Mouse (Mus musculus) gastrocnemius, adult 18-20 months (tissue): ENCODE measurements around the gene Gramd1b. TPM values are rescaled to one million over a fixed set of nuclear protein-coding genes. Genes with fewer than 3 reads are reported as not detected.

Experiments
- DNase-seq: peaks from one replicate; pipeline ENCODE4 v3.0.0; 2021; ENCODE audit warnings: low spot score
- total RNA-seq, 2 experiments: library from RNA; stranded (reverse); gene quantifications; 2 replicates each; pipeline ENCODE4 v1.2.3; 2021

Gene Gramd1b
- total RNA-seq, 2 experiments from 2014 or later, result 7.5 to 7.9 TPM

DNA sequence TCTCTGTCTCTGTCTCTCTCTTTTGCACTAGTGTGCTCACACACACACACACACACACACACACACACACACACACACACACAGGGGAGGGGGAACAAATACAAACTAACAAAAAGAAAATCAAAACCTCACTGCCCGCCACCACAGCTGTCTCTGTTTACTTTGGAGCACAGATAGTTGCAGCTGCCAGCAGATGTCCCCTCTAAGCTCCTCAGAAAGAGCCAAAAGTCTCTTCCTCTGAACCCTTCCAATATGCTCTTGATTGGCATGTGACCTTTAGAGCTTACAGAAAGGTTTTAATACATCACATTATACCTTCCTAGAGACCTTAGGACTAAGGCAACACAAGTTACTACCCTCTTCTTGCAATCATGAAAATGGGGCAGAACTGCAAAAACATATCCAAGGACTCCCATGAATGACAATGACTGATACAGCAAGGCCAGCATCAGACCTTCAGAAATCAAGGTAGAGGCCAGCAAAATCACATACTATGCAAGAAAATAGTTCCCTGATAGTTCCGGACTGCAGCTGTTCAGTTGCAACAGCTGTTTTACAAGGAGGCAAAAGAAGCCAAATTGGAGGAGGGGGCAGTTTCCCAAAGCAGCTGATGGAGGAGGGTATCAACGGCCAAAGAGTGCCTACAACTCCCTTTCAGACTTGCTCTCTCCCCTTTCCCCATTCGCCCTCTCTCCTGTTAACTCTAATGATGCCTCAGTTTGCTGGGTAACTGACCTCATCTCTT lies 72.5 kb downstream of the Gramd1b start:
- DNase-seq, result no peak

DNA sequence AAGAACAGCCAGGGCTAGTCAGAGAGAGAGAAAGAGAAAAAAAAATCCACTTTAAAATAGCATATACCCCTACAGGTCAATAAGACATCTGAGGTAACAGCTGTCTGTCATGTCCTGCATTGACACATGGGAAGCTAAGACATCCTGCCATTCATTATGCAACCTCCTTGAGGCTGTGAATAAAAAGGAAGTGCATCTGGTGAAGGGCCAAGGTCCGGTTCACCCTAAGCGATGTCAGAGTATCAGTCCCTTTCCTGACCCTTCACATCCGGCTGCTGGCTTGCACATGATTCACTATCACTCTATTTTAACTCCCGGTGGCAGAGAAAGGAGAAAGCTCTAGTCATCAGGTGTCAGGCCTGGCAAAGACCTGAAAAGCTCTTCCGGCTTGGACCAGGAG lies 73.7 kb downstream of the Gramd1b start:
- peak; percentile 7 for DNase-seq

DNA sequence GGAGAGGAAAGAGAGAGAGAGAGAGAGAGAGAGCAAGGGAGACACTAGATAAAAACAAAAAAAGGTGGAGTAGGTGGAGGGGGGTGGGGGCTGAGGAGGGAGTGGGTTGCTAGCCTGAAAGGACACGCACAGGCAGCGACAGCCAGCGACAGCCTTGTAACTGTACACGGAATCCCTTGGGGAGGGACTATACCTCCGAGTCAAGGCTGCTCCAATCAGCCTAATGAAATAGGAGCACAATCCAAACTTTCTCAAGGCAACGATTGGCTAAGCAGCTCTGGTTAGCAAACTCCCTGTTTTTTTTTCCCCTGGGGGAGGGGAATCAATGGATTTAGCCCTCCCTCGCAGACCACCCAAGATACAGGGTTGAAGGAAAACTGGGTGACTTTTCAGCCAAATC lies 75.0 kb downstream of the Gramd1b start:
- DNase-seq, result peak; percentile 10

DNA sequence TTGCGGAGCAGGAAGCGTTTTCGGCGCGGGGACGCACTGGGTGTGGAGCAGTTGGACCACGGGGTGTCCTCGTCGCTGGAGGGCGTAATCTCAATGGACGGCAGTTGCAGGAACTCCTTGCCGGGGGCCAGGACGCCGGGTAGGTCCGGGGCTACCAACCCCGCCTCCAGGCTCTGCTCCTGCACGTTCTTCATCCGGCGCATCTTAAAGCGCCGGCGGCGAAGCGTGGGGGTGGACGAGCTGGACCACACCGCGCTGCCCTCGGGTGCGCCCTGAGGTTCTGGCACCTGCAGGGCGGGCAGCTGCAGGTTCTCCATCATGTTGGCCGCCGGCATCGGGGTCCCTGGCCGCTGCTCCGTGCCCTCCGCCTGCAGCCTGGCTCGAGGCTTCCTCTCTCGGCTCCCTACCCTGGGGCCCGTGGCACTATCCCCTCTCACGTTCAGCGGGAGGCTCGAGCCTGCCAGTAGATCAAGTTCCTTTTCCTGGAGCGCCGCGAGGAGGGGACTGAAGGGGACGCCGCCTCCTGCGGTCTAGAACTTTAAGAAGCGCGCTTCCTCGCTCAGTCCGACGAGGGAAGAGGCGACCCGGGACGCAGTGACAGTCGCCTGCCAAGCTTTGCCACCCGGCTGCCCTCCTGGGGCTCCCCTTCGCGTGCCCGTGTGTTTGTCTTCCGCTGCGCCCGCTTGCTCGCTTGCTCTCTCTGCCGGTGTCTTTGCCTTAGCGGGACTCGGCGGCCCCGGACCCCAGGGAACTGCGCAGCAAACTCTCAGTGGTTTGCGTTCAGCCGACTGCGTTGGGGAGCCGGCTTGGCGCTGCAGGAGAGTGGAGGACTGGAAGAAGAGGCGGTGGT lies 75.6 kb downstream of the Gramd1b start:
- peak; percentile 46 for DNase-seq

DNA sequence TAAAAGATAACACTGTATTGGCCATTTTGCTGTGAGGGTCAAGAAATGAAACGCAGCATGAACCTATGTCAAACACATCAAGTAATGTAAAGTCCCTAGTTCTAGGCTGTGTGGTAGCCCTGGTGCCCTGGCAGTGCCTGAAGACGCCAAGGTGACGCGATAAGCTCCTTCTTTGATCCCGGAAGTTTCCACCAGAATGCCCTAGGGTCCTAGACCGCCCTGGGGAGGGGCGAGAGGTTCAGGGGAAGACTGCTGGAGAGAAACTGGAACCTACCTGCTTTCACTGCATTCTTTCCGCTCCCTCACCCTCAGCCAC lies 76.2 kb downstream of the Gramd1b start:
- DNase-seq, result no peak

DNA sequence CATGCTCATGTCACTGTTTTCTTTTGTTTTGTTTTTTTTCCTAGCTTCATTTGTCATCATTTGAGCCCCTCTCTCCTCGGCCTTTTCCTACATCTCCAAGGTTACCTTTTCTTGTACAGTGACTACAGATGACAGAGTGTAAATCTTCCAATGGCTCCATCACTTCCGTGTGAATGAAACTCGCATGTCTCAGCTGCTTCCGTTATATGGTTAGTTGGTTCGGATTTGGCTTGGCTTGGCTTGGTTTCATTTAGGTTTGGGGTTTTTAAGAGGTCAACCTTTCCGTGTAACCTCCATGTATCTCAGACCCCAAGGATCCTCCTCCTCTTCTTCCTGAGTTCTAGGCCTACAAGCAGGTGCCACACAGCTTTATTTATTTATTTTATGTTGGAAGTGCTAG lies 77.3 kb downstream of the Gramd1b start:
- no peak for DNase-seq

DNA sequence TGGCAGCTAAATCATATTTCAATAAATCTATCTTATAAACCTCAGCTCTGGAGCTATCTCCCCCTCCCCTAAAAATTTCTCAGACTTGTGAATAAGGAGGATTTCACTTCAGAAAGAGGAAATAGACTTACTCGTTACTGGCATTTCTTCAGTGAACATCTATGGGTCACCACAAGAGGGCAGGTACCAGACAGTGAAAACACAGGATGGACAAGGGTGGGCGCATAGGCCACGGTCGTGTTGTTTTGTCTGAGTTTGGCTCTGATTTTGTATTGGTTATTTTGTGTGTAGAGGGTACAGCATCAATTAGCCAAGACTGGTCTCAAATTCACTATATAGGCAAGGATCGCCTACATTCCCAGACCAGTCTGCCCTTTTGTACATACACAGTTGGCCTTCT lies 79.0 kb downstream of the Gramd1b start:
- DNase-seq, result no peak

DNA sequence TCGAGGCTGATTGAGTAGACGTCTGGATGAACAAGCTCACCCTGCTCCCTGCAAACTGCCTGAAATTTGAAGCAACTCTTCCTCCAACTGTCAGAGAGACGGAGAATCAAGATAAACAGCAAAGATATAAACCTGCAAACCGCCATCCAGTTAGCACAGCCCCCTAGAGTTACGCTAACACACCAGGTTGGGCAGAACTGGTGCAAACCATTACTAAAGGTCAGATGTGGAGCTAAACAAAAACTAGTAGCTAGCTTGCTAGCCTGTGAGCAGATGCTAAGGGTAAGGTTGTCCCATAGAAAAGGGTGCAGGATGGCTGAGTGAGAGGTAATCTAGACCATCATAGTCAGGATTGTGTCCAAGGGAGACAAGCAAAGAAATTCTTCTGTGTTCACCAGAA lies 80.4 kb downstream of the Gramd1b start:
- no peak for DNase-seq

DNA sequence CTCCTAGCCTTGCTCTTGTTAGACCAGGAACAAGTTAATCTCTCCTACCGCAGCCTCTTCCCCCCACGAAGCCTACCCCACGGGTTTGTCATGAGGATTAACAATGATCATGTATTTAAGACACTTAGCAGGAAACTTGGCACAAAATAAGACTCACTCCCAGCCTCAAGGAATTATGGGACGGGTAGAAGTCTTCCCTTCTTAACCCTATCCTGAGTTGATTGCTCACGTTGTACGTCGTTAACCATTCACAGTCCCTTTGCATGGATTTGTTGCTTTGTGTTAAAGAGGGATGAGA lies 80.8 kb downstream of the Gramd1b start:
- no peak for DNase-seq

DNA sequence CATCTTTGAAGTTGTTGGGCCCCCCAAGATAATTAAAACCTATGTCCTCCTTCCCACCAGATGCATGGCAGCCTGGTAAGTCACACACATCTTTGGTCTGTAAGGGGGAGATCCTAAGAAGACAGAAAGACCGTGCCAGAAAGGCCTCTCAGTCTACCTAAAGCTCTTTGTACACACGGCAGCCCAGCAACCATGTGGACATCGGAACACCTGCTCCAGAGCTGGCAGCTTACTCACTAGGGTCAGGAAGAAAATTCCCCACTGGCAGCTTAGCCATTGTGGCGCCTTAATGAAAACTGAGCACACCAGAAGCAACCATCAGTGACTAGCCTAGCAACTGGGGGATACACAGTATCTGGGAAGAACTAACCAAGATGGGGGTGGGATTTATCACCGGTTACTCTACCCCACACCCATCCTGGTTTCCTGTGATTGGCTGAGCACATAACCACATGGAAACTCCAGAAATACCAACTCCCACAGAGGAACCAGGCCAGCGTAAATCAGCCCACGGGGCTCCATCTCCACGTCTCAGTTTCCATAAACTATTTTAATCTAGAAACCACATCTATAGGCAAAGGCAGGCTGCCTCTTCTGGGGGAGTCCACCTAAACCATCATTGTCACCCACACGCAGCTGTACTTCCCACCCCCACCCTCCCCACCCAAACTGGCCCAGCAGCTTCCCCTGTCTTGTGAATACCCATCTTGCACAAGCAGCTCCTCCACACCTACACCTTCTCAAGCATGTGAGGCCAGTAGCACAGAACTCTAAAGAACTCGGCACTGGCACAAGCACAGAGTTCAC lies 81.4 kb downstream of the Gramd1b start:
- DNase-seq, result no peak

DNA sequence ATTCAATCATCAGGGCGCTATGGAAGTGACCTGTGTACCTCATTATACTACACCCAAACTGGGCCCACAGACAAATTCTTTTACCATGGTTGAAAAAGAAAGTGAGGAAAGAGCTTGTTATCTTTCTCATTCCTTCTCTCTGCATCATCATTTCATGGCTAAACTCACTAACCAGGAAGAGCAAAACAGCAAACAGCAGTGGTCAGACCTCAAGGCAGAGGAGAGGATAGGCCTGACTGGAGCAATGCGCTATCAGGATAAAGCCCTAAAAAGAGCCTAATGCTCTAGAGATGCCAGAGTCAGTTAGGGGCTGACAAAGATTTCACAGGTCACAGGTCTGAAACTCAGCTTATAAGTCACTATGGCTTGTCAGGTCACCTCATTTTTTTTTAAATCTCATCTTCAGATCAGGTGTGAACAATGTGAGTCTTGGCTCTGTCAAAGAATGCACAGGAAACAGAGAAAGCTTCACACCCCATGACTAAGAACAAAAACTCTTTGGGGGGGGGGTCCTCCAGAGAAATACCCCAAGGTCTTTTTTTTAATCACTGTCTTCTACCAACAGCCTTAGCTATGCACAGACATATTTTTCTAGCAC lies 82.4 kb downstream of the Gramd1b start:
- DNase-seq, result no peak

DNA sequence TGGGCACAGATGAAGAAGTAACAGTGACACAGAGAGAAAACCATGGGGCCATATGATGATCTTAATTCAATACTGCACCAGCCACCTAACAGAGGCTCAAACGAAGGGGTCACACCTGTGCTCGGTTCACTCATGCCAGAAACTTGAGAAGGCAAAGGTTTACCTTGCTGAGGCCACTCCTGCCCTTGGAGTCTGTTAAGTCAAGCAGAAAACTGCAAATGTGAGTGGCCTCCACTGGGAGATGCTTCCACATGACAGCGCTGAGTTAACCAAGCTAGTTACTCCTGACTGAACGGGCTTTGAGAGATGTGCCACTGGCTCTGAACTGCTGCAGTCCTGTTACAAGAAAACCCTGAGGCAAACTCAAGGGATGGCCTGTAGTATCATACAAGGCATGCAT lies 83.9 kb downstream of the Gramd1b start:
- DNase-seq, result no peak

DNA sequence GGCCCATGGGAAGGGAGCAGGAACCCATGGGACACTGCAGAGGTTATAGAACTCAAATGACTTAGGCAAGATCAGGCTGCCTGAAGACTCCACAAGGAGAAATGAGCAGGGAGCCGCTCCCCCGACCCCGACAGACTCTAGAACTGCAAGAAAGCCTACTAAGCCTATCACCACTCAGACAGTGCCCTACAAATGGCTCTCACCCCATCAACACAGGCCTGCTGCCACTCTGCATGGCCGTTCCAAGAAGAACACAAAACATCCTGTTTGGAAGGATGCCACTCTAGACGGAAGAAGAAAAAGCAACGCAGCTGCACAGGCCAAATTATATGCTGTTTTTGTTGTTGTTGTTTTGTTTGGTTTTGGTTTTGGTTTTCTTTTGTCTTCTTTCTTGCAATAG lies 86.2 kb downstream of the Gramd1b start:
- DNase-seq, result no peak

DNA sequence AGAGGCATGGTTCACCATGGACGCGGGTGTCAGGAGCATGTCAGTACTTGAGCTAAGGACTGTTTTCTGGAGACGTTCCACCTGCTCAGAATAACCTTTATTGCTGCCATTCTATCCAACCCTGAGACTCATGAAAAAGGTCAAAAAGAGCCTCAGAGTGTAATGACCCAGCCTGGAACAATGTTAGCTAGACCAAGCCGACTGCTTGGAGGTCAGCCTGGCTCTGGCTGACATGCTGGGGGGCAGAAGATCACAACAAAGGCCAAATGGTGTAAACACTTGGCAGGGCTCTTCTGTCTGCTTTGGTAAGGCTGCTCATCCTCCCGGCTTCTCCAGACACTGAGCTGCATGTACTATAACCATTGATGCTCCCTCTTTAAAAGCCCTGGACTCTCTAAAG lies 88.4 kb downstream of the Gramd1b start:
- DNase-seq, result no peak

DNA sequence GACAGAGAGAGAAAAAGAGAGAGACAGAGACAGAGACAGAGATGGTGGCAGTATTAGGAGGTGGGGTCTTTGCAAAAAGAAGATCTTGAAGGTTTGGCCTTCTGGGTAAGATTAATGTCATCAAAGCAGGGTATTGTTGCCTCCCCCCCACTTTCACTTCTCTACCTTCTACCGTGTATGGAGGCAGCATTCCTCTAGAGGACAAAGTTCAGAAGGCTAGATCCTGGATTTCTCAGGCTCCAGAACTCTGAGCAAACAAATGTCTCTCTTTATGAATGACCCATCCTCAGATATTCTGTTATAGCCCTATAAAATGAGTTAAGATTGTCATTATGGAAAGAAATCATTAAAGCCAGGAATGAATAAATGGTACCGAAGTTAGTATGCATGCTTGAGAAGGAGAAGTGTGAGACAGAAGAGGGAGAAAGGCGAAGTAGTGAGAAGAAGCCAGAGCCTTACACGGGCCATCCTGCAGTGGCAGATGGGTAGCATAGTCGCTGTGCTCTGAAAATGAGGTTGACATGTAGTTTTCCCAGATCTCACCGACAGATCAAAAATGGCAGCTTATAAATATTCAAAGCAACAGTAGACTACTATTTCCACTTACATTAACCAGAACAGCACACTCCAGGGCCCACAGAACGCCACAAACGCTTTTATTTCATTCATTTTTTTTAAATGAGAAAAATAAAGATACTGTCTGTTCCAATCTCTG lies 91.1 kb downstream of the Gramd1b start:
- DNase-seq, result no peak

DNA sequence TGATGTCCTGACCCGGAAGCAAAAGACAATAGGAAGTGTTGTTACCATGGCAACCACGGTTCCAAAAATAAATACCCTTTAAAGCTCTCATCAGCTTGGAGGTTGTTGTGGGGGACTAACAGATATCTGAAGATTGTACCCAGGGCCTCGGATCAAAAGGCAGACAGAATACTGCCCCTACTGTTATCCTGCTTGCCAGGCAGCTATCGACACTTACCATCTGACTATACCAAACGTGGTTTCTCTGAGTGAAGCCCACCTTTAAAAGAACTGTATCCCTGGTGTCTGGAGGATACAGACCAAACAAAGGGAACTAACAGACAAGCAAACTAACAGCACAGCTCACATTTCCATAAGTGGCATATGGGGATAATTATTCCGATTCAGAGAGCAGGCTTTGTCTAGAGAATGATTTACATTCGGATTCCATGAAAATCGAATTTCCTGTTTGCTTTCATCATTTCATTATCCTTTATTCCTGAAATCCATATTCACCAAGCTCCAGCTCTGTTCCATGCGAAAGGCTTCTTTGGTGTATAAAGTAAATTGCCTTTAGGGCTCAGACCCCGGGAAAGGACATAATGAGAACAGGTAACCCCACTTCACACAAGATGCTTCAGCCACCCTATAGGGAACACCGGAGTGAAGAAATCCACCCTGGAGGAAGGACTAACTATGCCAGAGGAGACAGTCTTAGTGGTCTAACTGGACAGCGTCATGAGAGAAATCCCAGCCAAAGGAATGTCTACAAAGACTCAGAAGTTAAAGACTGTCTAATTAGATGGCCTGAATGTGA lies 92.3 kb downstream of the Gramd1b start:
- no peak for DNase-seq

DNA sequence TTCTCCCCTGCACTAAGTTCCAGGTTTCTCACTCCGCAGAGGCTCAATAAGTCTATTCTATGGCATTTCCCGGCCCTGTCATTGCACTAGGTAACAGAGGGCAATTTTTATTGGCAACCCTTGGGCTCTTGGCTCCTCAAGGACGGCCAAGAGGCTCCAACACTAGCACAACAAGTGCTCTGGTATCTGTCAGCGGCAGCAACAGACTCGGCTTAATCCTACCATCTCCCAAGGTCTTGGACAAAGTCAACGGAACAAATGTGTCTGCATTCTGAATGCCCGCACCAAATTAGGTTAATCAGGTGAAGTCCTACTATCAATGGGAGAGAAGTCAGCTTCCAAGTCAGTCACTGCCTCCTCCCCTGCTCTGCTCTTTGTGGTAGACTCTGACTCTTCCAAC lies 93.3 kb downstream of the Gramd1b start:
- no peak for DNase-seq

DNA sequence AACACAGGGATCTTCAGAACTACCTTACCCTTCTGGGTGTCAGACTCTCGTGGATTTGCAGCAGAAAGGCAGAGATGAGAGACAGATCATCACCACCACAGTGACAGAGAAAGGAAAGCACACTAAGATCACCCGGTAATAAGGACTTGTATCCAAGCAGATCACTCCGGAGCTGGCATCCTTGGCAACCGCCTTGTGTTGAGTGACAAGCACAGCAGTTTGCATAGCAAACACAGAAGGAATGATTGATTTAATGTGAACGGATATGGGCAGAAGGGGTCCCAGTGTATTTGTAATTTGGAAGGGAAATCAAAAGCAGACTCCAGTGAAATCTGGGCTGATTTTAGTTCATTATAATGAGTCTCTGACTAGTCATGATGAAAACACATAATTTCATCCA lies 97.9 kb downstream of the Gramd1b start:
- no peak for DNase-seq

DNA sequence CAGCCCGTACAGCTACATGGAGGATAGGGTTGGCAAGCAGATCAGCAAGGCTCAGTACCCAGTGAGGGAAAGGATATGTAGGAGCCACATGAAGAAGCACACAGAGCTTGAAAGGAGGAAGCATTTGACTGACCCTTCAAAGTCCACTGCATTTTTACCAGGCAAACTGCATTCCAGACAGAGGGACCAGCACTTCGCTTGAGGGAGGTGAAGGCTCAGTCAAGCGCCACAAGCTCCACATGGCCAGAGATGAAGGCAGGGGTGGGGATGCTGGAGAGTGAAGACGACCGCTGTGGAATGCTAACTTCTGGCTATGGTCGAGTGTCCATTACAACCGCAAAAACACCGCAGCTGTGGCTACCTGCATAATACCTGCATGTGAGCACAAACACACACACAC lies 100.2 kb downstream of the Gramd1b start:
- DNase-seq, result no peak

DNA sequence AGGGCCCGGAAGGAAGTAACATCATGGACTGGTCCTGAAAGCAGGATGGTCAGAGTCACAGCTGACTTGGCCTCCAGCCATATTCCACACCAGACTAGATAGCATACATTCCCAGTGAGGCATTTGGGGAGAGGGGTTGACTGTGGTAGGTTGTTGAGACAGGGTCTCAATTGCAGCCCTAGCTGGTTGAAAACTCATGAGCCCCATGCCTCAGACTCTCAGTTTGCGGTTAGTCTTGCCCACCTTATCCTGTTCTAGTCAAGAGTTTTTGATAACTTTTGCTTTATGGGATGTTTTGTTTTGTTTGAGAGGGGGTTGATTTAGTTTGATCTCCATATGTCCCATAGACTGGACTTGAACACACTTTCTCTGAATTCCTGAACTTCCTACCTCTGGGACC lies 103.5 kb downstream of the Gramd1b start:
- DNase-seq, result no peak
